Mouse (Mus musculus): ENCODE results near the gene Ctdnep1.

DNA sequence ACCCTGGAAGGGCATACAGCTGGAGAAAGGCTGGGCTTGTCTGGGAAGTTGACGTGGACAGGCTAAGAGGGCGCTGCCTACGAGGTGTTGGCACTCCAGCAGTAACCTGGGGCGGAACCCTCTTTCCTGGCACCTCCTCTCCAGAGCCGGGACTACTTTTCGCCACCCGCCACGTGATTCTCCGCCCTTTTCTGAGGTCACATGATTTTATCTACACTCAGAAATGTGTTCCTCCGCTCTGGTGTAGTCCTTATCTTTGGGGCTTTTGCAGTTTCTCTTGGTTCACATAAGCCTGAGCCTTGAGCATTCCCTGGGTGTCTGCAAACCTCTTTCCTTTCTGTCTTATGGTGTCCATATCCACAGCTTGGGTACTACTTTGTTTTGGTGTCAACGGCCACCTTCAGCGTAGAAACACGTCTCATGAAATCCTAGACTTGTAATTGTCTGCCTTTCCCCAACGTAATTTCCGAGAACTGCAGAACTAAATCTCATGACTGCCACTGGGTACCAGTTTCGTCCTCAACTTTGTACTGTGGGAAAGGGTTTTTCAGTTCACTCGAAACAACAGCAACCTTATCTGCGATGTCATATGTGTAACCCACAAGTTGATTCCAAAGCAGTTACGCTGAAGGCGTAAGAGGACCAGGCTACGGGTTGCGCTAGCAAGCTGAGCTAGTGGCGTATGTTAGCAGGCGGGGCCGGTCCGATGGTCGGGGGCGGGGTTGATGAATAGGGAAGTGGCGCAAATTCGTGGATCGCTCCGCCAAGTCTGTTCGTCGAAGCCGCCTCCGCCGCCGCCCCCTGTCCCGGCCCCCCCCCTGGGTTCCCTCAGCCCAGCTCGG lies 10.1 kb downstream of the Ctdnep1 start, which contains the start of gene Gabarap:
- no peak for TF ChIP-seq CTCF (IDR thresholded peaks at IDR 0.05; ENCODE audit: extremely low read depth, insufficient read depth, insufficient read length, insufficient replicate concordance)
- peak; percentile 59 for TF ChIP-seq POLR2A (IDR thresholded peaks at IDR 0.05; ENCODE audit: low read depth, low read length)

Measured in spleen, adult 2 months (tissue).